Mouse (Mus musculus): ENCODE data around the gene Pbrm1.

The Pbrm1 gene

DNA sequence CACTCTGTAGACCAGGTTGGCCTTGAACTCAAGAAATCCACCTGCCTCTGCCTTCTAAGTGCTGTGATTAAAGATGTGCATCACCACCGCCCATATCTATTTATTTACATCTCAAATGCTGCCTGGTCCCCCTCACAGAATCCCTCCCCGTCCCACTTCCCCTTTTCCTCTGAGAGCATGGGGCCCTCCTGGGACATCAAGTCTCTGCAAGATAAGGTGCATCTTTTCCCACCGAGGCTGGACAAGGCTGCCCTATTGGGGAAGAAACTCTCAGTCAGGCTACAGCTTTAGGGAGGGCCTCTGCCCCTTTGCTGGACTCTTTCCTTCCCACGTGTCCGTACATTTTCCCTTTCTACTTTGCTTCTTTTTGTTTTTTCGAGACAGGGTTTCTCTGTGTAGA lies 150.6 kb downstream of the Pbrm1 start:
- no peak for DNase-seq

DNA sequence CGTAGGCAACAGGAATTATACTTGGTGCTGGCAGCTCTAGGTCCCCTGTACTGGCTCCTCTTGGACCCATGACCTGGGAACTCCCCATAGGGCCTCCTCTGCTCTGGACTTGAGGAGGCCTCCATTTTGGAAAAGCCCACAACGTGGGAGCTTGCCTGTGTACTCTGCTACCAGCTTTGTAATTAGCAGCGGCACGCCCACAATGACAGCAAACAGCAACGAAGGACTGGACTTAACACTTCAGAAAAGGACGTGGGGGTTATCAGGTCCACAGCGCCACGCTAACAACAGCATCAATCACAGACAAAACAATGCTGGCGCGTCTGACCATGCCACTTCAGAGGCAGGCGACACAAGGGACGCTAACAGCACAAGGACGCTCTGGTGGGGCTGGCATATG lies 152.0 kb downstream of the Pbrm1 start:
- no peak for DNase-seq

All from cerebellum, adult 11 months (tissue).